Mouse (Mus musculus) urinary bladder, postnatal 36 days (tissue): ENCODE data around the gene A930033H14Rik.
A peak's percentile ranks its signal among the peaks of the same experiment; 100 is the strongest.

Source experiments
- DNase-seq, 2 experiments: peaks; one replicate each; pipeline ENCODE4 v3.0.0; 2022; ENCODE audit warnings: low spot score in 2 of 2, mixed read lengths in 1 of 2

A930033H14Rik gene

GRCm38 (mm10) chr10:69237185-69237584 is 24.3 kb upstream of the A930033H14Rik start:
- DNase-seq, result no peak

- DNase-seq, result no peak
Measured at GRCm38 (mm10) chr10:69225951-69226350, 13.1 kb upstream of the A930033H14Rik start.

- DNase-seq, result no peak
Measured at GRCm38 (mm10) chr10:69225471-69225870, 12.6 kb upstream of the A930033H14Rik start.

- DNase-seq, result no peak
Measured at GRCm38 (mm10) chr10:69224276-69224675, 11.4 kb upstream of the A930033H14Rik start.

GRCm38 (mm10) chr10:69223232-69223631 is 10.3 kb upstream of the A930033H14Rik start:
- DNase-seq, result no peak

- no peak for DNase-seq
Measured at GRCm38 (mm10) chr10:69221955-69222354, 9.1 kb upstream of the A930033H14Rik start.

GRCm38 (mm10) chr10:69221148-69221547 is 8.2 kb upstream of the A930033H14Rik start:
- DNase-seq, result no peak

- DNase-seq, result no peak
Measured at GRCm38 (mm10) chr10:69220296-69220695, 7.4 kb upstream of the A930033H14Rik start.

GRCm38 (mm10) chr10:69219289-69219626 is 6.4 kb upstream of the A930033H14Rik start:
- no peak for DNase-seq

- peak; percentile 44 to 74 for DNase-seq
Measured at GRCm38 (mm10) chr10:69218458-69219288, 5.8 kb upstream of the A930033H14Rik start.

- no peak for DNase-seq
Measured at GRCm38 (mm10) chr10:69217127-69217690, 4.3 kb upstream of the A930033H14Rik start.

GRCm38 (mm10) chr10:69213986-69214385 is 1.1 kb upstream of the A930033H14Rik start:
- peak in 1 of 2 experiments; percentile 32 for DNase-seq

GRCm38 (mm10) chr10:69213451-69213877 is 566 bp upstream of the A930033H14Rik start:
- peak in 1 of 2 experiments; percentile 38 for DNase-seq

GRCm38 (mm10) chr10:69211976-69212375 is 922 bp downstream of the A930033H14Rik start:
- DNase-seq, result peak; percentile 43 to 48

GRCm38 (mm10) chr10:69211560-69211959 is 1.3 kb downstream of the A930033H14Rik start:
- peak; percentile 18 to 37 for DNase-seq

- no peak for DNase-seq
Measured at GRCm38 (mm10) chr10:69210659-69211058, 2.2 kb downstream of the A930033H14Rik start.

- no peak for DNase-seq
Measured at GRCm38 (mm10) chr10:69210006-69210405, 2.9 kb downstream of the A930033H14Rik start.

- no peak for DNase-seq
Measured at GRCm38 (mm10) chr10:69208705-69209104, 4.2 kb downstream of the A930033H14Rik start.

- DNase-seq, result no peak
Measured at GRCm38 (mm10) chr10:69207981-69208630, 4.8 kb downstream of the A930033H14Rik start.

GRCm38 (mm10) chr10:69207481-69207880 is 5.4 kb downstream of the A930033H14Rik start:
- DNase-seq, result no peak

GRCm38 (mm10) chr10:69206081-69206480 is 6.8 kb downstream of the A930033H14Rik start:
- no peak for DNase-seq

- no peak for DNase-seq
Measured at GRCm38 (mm10) chr10:69204677-69205400, 8.1 kb downstream of the A930033H14Rik start.
